Mouse (Mus musculus): Measurements from ENCODE around the gene Tspan9.

Gene Tspan9

GRCm38 (mm10) chr6:128143390-128144020 is at the start of gene Tspan9:
Gene Tspan9, minus strand, starts transcription at chr6:128143594.
- peak; percentile 81 to 86 for DNase-seq

GRCm38 (mm10) chr6:128183521-128183920 is 40.1 kb upstream of the Tspan9 start:
- no peak for DNase-seq

- DNase-seq, result no peak
Measured at GRCm38 (mm10) chr6:128181176-128181575, 37.8 kb upstream of the Tspan9 start.

- DNase-seq, result no peak
Measured at GRCm38 (mm10) chr6:128179651-128180050, 36.3 kb upstream of the Tspan9 start.

GRCm38 (mm10) chr6:128179247-128179646 is 35.9 kb upstream of the Tspan9 start:
- no peak for DNase-seq

GRCm38 (mm10) chr6:128178681-128179080 is 35.3 kb upstream of the Tspan9 start:
- DNase-seq, result no peak

- peak in 1 of 2 experiments; percentile 23 for DNase-seq
Measured at GRCm38 (mm10) chr6:128168785-128169679, 25.6 kb upstream of the Tspan9 start.

GRCm38 (mm10) chr6:128165564-128165963 is 22.2 kb upstream of the Tspan9 start:
- DNase-seq, result no peak

GRCm38 (mm10) chr6:128164632-128165031 is 21.2 kb upstream of the Tspan9 start:
- no peak for DNase-seq

GRCm38 (mm10) chr6:128159092-128159491 is 15.7 kb upstream of the Tspan9 start:
- DNase-seq, result no peak

GRCm38 (mm10) chr6:128158031-128158430 is 14.6 kb upstream of the Tspan9 start:
- DNase-seq, result no peak

- DNase-seq, result no peak
Measured at GRCm38 (mm10) chr6:128156476-128156875, 13.1 kb upstream of the Tspan9 start.

- DNase-seq, result no peak
Measured at GRCm38 (mm10) chr6:128155935-128156334, 12.5 kb upstream of the Tspan9 start.

GRCm38 (mm10) chr6:128145765-128146164 is 2.4 kb upstream of the Tspan9 start:
- DNase-seq, result peak; percentile 58 to 75

GRCm38 (mm10) chr6:128142369-128143278 is 770 bp downstream of the Tspan9 start:
- peak; percentile 61 to 85 for DNase-seq

- DNase-seq, result no peak
Measured at GRCm38 (mm10) chr6:128140724-128141123, 2.7 kb downstream of the Tspan9 start.

GRCm38 (mm10) chr6:128137855-128138254 is 5.5 kb downstream of the Tspan9 start:
- no peak for DNase-seq

GRCm38 (mm10) chr6:128136654-128137053 is 6.7 kb downstream of the Tspan9 start:
- peak in 1 of 2 experiments; percentile 12 for DNase-seq

- peak in 1 of 2 experiments; percentile 20 for DNase-seq
Measured at GRCm38 (mm10) chr6:128135459-128135858, 7.9 kb downstream of the Tspan9 start.

GRCm38 (mm10) chr6:128135006-128135405 is 8.4 kb downstream of the Tspan9 start:
- no peak for DNase-seq

GRCm38 (mm10) chr6:128134196-128134924 is 9.0 kb downstream of the Tspan9 start:
- DNase-seq, result peak in 1 of 2 experiments; percentile 27

- DNase-seq, result peak; percentile 36 to 53
Measured at GRCm38 (mm10) chr6:128133679-128134191, 9.7 kb downstream of the Tspan9 start.
